Mouse (Mus musculus) stomach, postnatal 0 days (tissue): Measurements from ENCODE around the gene Cacna1g.

Experiments used
- CTCF ChIP-seq: IDR thresholded peaks from 2 replicates; pipeline ENCODE4 v1.5.1; 2016; ENCODE audit warnings: antibody characterized with exemption, low read depth, mild to moderate bottlenecking, moderate library complexity
- EP300 ChIP-seq: optimal IDR thresholded peaks from 2 replicates; pipeline ENCODE3; 2016; ENCODE audit warnings: antibody characterized with exemption

DNA sequence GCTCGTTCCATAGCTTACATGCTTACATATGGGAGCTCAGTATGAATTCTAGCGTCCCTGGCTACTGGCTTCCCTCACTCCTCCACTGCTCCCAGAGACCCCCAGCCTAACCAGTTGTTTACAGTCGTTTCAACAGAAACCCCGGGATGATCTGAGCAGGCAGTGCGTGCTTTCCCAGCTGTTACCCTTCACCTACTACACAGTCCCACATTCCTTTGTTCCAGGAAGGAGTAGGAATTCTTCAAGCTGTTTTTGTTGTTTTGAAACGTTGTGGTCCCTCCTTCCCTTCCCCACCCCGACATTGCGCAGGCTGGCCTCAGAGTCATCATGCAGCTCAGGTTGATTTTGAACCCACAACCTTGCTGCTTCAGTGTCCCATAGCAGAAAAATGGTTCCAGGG lies 26.4 kb upstream of the Cacna1g start:
- no peak for TF ChIP-seq EP300
- no peak for TF ChIP-seq CTCF
